Mouse (Mus musculus) T-helper 2 cell (primary cell): ENCODE data around the gene Hrh3.

Experiments
- in situ Hi-C: fragments of 300-600 bp; cut with MboI, MseI; formaldehyde crosslinking; loops from one replicate; pipeline ENCODE4 v1.15.1; 2025; ENCODE audit warnings: high pct_unique_total_duplicates

The Hrh3 gene

DNA sequence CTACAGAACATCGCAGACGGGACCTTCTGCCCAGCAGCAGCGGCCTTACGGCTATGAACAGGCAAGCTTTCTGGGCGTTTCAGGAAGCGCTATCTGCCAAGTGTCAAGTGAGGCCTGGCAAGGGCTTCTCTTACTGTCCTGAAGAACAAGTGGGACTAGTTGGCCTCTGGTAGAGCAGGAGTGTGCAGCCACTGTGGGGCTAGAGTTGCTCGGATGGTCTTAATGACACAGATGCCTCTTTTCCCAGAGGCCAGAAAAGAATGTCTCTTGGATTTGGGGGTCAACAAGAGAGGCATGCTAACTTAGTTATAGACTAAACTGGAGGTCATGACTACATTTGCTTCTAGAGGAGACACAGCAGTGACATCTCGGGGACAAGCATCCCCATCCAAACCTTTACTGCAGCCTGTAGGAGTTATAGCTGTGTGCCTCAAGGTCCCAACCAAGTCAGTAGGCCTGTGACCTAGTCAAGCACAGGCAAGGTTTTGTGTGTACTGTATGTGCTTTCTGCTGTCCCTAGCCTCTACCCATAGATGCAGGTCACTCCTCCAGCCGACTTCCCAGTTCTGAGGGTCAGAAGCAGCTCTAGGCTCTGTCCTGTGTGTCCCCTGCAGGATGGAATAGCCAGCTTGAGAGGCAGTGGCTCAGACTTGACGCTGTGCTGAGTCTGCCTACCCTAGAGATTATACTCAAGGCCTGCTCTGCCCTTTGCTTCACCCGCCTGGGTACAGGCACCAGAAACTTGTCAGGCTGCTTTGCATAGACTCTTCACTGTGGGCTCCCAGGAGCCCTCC is 40.8 kb downstream of the Hrh3 start:
- in situ Hi-C loops, result no loop called here

DNA sequence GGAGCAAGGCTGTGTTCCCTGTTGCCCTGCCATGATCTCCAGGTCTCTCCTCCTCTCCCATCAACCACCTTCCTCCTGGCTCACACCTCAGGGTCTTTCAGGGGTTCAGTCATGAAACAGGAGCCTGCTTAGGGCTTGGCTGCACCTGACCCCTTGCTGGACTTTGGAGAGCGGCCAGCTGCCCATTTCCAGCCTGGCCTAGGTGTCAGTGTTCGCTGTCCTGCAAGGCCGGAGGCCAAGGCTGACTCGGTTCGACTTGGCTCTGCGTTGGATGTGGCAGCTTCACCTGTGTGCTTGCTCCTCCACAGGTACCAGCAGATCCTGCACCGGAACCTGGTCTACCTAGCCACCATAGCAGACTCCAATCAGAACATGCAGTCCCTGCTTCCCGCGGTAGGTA is 51.3 kb downstream of the Hrh3 start:
- in situ Hi-C loops, result no loop called here

- in situ Hi-C loops, result no loop called here
Observed at GRCm38 (mm10) chr2:180051986-180052733, 52.1 kb downstream of the Hrh3 start.

DNA sequence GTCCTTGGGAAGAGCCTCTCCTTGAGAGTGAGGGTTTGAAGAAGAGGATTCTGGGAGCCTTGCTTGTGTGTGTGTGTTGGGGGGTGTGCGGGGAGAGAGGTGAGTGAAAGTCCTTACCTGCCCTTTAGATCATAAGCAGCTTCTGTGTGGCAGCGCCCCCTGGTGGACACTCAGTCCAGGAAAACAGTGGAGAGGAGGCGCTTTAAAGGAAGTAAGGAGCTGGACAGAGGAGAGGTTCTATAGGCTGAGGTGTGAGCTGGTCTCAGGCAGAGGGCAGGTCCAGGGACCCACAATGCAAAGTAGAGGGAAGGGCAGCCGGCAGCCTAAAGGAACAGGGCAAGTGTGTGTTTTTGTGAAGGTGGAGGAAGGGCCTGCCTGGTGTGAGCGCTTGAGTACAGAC is 53.3 kb downstream of the Hrh3 start:
- in situ Hi-C loops, result no loop called here
